Mouse (Mus musculus) neural tube, embryonic 14.5 days (tissue): ENCODE measurements around the gene Hk2. TPM values are rescaled to one million over a fixed set of nuclear protein-coding genes. Genes with fewer than 3 reads are reported as not detected.

Experiments used
- ATAC-seq: fragments of 200-750 bp; cut with Nextera tagmentation; 2 replicates; pipeline ENCODE4 v1.8.0; 2017; ENCODE audit warnings: low read depth, mild to moderate bottlenecking, moderate TSS enrichment, moderate library complexity
- H3K27ac ChIP-seq: fragments of 300-500 bp; sonication (generic); 2 replicates; pipeline ENCODE4 v1.5.1; 2014; ENCODE audit warnings: low read depth, mild to moderate bottlenecking, control low read depth, low read length, moderate library complexity, mixed read lengths
- H3K27me3 ChIP-seq: fragments of 300-500 bp; sonication (generic); 2 replicates; pipeline ENCODE4 v1.6.1; 2014; ENCODE audit warnings: low read length; ENCODE audit not compliant: control insufficient read depth, insufficient read depth
- H3K36me3 ChIP-seq: fragments of 300-500 bp; sonication (generic); 2 replicates; pipeline ENCODE4 v1.6.1; 2014; ENCODE audit warnings: low read length, mixed read lengths; ENCODE audit not compliant: control insufficient read depth, insufficient read depth
- H3K4me1 ChIP-seq: fragments of 300-500 bp; sonication (generic); 2 replicates; pipeline ENCODE4 v1.6.1; 2014; ENCODE audit warnings: low read length; ENCODE audit not compliant: control insufficient read depth, insufficient read depth
- H3K4me2 ChIP-seq: fragments of 300-500 bp; sonication (generic); 2 replicates; pipeline ENCODE4 v1.6.1; 2014; ENCODE audit warnings: mild to moderate bottlenecking, low read depth, low read length, control low read depth
- H3K4me3 ChIP-seq: fragments of 300-500 bp; sonication (generic); 2 replicates; pipeline ENCODE4 v1.5.1; 2014; ENCODE audit warnings: low read depth, low read length, control low read depth, mixed read lengths
- H3K9ac ChIP-seq: fragments of 300-500 bp; sonication (generic); replicated peaks from 2 replicates; pipeline ENCODE4 v1.6.1; 2014; ENCODE audit warnings: low read depth, mild to moderate bottlenecking, control low read depth, low read length, mixed read lengths
- H3K9me3 ChIP-seq: fragments of 300-500 bp; sonication (generic); 2 replicates; pipeline ENCODE4 v1.6.1; 2016; ENCODE audit warnings: low read length; ENCODE audit not compliant: control insufficient read depth
- WGBS: fragments of 180-500 bp; shearing (Covaris S2); extraction: QIAGEN DNeasy Blood & Tissue Kit; methylation state at CpG from one replicate; pipeline ENCODE4 v1.1.7; 2014; 5-methylcytosine and 5-hydroxymethylcytosine counted together
- polyA plus RNA-seq: library from polyadenylated mRNA; unstranded; fragments of >200 nt; fragmentation: Nextera tagmentation; extraction: Ambion mirVana; gene quantifications from 2 replicates; pipeline ENCODE4 v1.2.1, GENCODE M21; 2014

Hk2 gene
- polyA plus RNA-seq, 1 experiment from 2014 or later, result 2.2 TPM

DNA sequence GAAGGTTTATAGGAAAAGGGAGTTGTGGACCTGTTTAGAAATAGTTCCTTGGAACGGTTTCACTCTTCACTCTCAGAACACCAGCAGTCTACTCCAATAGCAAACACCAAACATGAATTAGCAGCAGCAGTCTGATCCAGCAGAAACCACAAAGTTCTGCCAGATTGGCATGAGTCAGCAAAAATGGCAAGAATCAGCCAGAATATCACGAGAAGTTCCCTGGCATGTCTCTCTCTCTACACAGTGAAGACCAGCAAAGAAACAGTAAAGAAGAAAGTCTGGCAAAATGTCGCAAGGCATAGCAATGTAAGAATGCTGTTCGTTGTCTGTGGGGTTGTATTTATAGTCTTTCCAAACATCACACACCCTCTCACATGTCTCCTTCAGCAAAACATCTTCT lies 58.1 kb downstream of the Hk2 start:
- H3K27ac ChIP-seq, result no peak overlapping the region
- no peaks in the 10 kb centered on the region for H3K9me3 ChIP-seq
- no peaks in the 10 kb centered on the region for H3K27me3 ChIP-seq
- H3K4me3 ChIP-seq, result no peak overlapping the region
- no peaks in the 10 kb centered on the region for H3K36me3 ChIP-seq
- no peaks in the 10 kb centered on the region for H3K4me1 ChIP-seq
- no peak for ATAC-seq
- H3K9ac ChIP-seq, result no peak overlapping the region
- 89% methylated on average over 4 of the region's 4 CpGs for WGBS
- no peak overlapping the region for H3K4me2 ChIP-seq

DNA sequence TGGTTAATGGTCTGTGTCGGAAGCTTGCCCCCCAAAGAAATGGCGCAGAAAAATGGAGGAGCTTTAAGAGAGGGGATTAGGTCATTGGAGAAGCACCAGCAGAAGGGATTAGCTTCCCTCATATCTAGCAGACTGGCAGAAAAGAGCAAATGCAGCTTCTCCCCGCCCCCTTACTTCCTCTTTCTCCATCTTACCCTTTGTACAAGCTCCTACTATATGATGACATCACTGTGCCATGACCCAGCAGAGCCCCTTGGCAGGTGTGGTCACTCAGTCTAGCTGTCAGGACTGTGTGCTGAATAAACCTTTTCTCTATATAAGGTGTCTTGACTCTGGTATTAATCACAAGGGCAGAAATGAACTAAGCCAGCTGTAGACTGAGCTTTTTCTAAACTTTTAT lies 58.6 kb downstream of the Hk2 start:
- no peak overlapping the region for H3K4me2 ChIP-seq

DNA sequence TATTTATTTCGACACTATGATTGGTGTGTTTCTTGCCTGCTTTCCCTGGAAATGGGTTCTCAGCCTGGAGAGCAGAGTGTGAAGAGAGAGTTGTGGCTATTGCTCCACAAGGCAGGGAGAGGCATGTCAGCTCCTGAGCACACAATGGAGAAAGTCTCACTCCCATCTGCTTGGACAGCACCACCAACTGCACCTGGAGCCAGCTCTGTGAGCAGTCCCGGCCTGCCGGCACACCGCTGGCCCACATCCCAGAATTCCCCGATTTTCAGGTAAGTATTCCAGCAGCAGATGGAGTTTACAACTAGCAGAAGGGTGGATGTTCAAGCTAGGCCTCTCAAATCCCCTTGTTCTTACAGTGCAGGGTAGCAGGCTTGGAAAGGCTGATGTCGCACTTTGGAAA lies 59.0 kb downstream of the Hk2 start:
- H3K27me3 ChIP-seq, result no peaks in the 10 kb centered on the region
- no peaks in the 10 kb centered on the region for H3K9me3 ChIP-seq
- WGBS, result 86% methylated on average over 6 of the region's 6 CpGs
- no peak overlapping the region for H3K9ac ChIP-seq
- no peaks in the 10 kb centered on the region for H3K4me1 ChIP-seq
- H3K4me2 ChIP-seq, result no peak overlapping the region
- no peak for ATAC-seq
- no peak overlapping the region for H3K4me3 ChIP-seq
- H3K36me3 ChIP-seq, result no peaks in the 10 kb centered on the region
- no peak overlapping the region for H3K27ac ChIP-seq

More for the DNA sequence above, 58.6 kb downstream of the Hk2 start:
- Histone ChIP-seq H3K36me3 (no peaks in the 10 kb centered on the region), H3K27me3 (no peaks in the 10 kb centered on the region), H3K4me1 (no peaks in the 10 kb centered on the region), H3K9ac (no peak overlapping the region), H3K9me3 (no peaks in the 10 kb centered on the region), H3K27ac (no peak overlapping the region), H3K4me3 (no peak overlapping the region)
- ATAC-seq, result no peak
- WGBS, result 85% methylated on average over 3 of the region's 3 CpGs

- no peaks in the 10 kb centered on the region for H3K27me3 ChIP-seq
- no peaks in the 10 kb centered on the region for H3K36me3 ChIP-seq
- H3K9ac ChIP-seq, result no peak overlapping the region
- H3K4me3 ChIP-seq, result no peak overlapping the region
- no peak overlapping the region for H3K4me2 ChIP-seq
- no peaks in the 10 kb centered on the region for H3K4me1 ChIP-seq
- ATAC-seq, result no peak
- no peak overlapping the region for H3K27ac ChIP-seq
- 92% methylated on average over 5 of the region's 5 CpGs for WGBS
- H3K9me3 ChIP-seq, result no peaks in the 10 kb centered on the region
These were observed 59.4 kb downstream of the Hk2 start for GRCm38 (mm10) chr6:82714841-82715240.

GRCm38 (mm10) chr6:82714243-82714642 lies 60.0 kb downstream of the Hk2 start:
- Histone ChIP-seq H3K4me2 (no peak overlapping the region), H3K27me3 (no peaks in the 10 kb centered on the region), H3K36me3 (no peaks in the 10 kb centered on the region), H3K27ac (no peak overlapping the region), H3K9ac (no peak overlapping the region), H3K4me1 (no peaks in the 10 kb centered on the region), H3K4me3 (no peak overlapping the region), H3K9me3 (no peaks in the 10 kb centered on the region)
- ATAC-seq, result peak; percentile 72
- 14% methylated on average over 3 of the region's 3 CpGs for WGBS

- H3K36me3 ChIP-seq, result no peaks in the 10 kb centered on the region
- ATAC-seq, result no peak
- H3K9ac ChIP-seq, result no peak overlapping the region
- no peak overlapping the region for H3K4me3 ChIP-seq
- no peaks in the 10 kb centered on the region for H3K27me3 ChIP-seq
- H3K9me3 ChIP-seq, result no peaks in the 10 kb centered on the region
- no peak overlapping the region for H3K27ac ChIP-seq
- no peak overlapping the region for H3K4me2 ChIP-seq
- no peaks in the 10 kb centered on the region for H3K4me1 ChIP-seq
- WGBS, result 72% methylated on average over 3 of the region's 3 CpGs
These were observed 66.5 kb downstream of the Hk2 start for GRCm38 (mm10) chr6:82707742-82708141.

- Histone ChIP-seq H3K9ac (no peak overlapping the region), H3K4me2 (no peak overlapping the region), H3K9me3 (no peaks in the 10 kb centered on the region), H3K36me3 (no peaks in the 10 kb centered on the region), H3K4me3 (no peak overlapping the region), H3K27me3 (no peaks in the 10 kb centered on the region), H3K27ac (no peak overlapping the region), H3K4me1 (no peaks in the 10 kb centered on the region)
- 94% methylated on average over 10 of the region's 10 CpGs for WGBS
- ATAC-seq, result no peak
These were observed 67.0 kb downstream of the Hk2 start for GRCm38 (mm10) chr6:82707241-82707640.

- ATAC-seq, result no peak
- no peaks in the 10 kb centered on the region for H3K4me1 ChIP-seq
- 90% methylated on average over 5 of the region's 5 CpGs for WGBS
These were observed 69.0 kb downstream of the Hk2 start, which contains the start of gene Pole4 for GRCm38 (mm10) chr6:82705221-82705620. TSS of gene Pole4 (minus strand) at chr6:82705365.

DNA sequence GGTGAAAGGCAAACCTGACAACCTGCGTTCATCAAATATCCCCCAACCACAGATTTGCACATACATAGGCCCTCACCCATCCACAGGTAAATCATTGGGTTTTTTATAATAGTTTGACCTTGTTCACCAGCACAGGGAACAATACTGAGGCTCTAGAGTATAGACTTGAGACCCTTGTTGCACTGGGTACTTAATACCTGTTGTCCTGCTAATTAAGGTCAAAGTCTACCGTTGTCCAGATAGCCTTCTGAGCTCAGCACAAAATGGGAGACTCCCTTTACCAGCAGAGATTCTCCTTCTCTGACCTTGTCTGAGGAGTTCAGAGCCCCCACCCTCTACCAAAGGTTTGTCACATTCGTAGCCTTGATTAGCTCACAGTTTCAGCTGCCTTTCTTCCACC lies 70.5 kb downstream of the Hk2 start:
- no peaks in the 10 kb centered on the region for H3K27me3 ChIP-seq
- 89% methylated on average over 3 of the region's 3 CpGs for WGBS
- no peak overlapping the region for H3K9ac ChIP-seq
- H3K4me2 ChIP-seq, result no peak overlapping the region
- no peaks in the 10 kb centered on the region for H3K9me3 ChIP-seq
- ATAC-seq, result no peak
- H3K4me3 ChIP-seq, result no peak overlapping the region
- no peaks in the 10 kb centered on the region for H3K36me3 ChIP-seq
- H3K27ac ChIP-seq, result no peak overlapping the region
- no peaks in the 10 kb centered on the region for H3K4me1 ChIP-seq

More at GRCm38 (mm10) chr6:82705221-82705620, 69.0 kb downstream of the Hk2 start, which contains the start of gene Pole4:
- Histone ChIP-seq H3K4me3 (no peak within 1 kb of the TSS), H3K27ac (no peak within 1 kb of the TSS), H3K27me3 (no peaks in the 10 kb centered on the region), H3K9ac (no peak within 1 kb of the TSS), H3K9me3 (no peaks in the 10 kb centered on the region), H3K4me2 (no peak within 1 kb of the TSS), H3K36me3 (no peaks in the 10 kb centered on the region)
